ENCODE assay signal across 25 mouse cellular contexts in genomic region chr16:37404922-37405321, GRCm38 (mm10). TPM values are rescaled to one million over a fixed set of nuclear protein-coding genes. Genes with fewer than 3 reads are reported as not detected.
A peak's percentile ranks its signal among the peaks of the same experiment; 100 is the strongest.
DNase-seq lines count a peak whose midpoint lies in the region; ATAC-seq and TF ChIP-seq lines count a peak whose summit lies in the region.
"Had no signal": no experiment of that assay in that cellular context is flagged by ENCODE, and none has a peak within 500 bp of the region (broad histone marks: within the 10 kb centered on the region; RNA-seq: fewer than 3 reads in every experiment).

No protein-coding gene starts in this region.

- ATAC-seq in Patski, result peak; percentile 54
- ATAC-seq: forebrain, embryonic 14.5 days; forebrain, embryonic 16.5 days had no signal

- no peak overlapping the region for H3K4me3 ChIP-seq in layer of hippocampus, adult 2 months
- H3K4me3 ChIP-seq: embryonic facial prominence, embryonic 13.5 days; embryonic facial prominence, embryonic 15.5 days; erythroblast, embryonic 14.5 days; forebrain, embryonic 10.5 days; forebrain, embryonic 12.5 days had no signal

- CTCF ChIA-PET in Patski (lab: Charles Lee), result no interaction called here

- H3K27ac ChIP-seq in layer of hippocampus, adult 2 months, result 0 out of 2 replicates have a peak overlapping the region, but pooled peaks have one; percentile 28
- H3K27ac ChIP-seq: embryonic facial prominence, embryonic 13.5 days; embryonic facial prominence, embryonic 15.5 days; forebrain, embryonic 10.5 days; forebrain, embryonic 12.5 days had no signal

- in situ Hi-C loops in Patski (cut with MboI; ENCODE audit: low pct_unique_long_range_greater_than_20kb), result no loop called here

- DNase-seq in layer of hippocampus, adult 2 months (ENCODE audit: low spot score in 2 of 2), result no peak
- DNase-seq in layer of hippocampus, adult 9-11 months, result no peak
- DNase-seq in Patski (ENCODE audit: low read depth, low spot score), result peak; percentile 37
- no peak for DNase-seq in spleen, adult 12 weeks (ENCODE audit: low spot score)
- DNase-seq in kidney, postnatal 4 days, result no peak
- DNase-seq: adrenal gland, adult 2 months; adrenal gland, postnatal 10 days; adrenal gland, postnatal 25 days; cerebellum, adult 11 months; cerebellum, adult 18-20 months; cerebellum, adult 8-10 months; cerebellum, adult 9-11 months; cerebellum, postnatal 14 days; cerebellum, postnatal 36 days; embryo, embryonic 11 days had no signal

- TF ChIP-seq CTCF in layer of hippocampus, adult 2 months (conservative IDR thresholded peaks at IDR 0.05), result no peak
- no peak for TF ChIP-seq CTCF in Patski (IDR thresholded peaks at IDR 0.05)

- POLR2A ChIA-PET in Patski (lab: Charles Lee), result no interaction called here

- H3K27me3 ChIP-seq in Patski, result no peaks in the 10 kb centered on the region
- H3K27me3 ChIP-seq: embryonic facial prominence, embryonic 13.5 days; embryonic facial prominence, embryonic 15.5 days; forebrain, embryonic 12.5 days had no signal

RNA-seq across cellular contexts. Expression of gene Stxbp5l, which starts 20.2 kb away (rescaled TPM):
- 100 to 1,000 TPM; 145 to 151 TPM for total RNA-seq in layer of hippocampus, adult 2 months (2021)
- polyA plus RNA-seq in Patski (2021), result 0.12 TPM
- total RNA-seq: common myeloid progenitor, adult 5-6 weeks; MEL had no signal
- polyA plus RNA-seq: C2C12; erythroblast, embryonic 14.5 days had no signal
